Mouse (Mus musculus): Measurements from ENCODE around the gene Tmem253.

GRCm38 (mm10) chr14:52024133-52024532, 8.7 kb downstream of the Tmem253 start:
- TF ChIP-seq POLR2A (IDR thresholded peaks at IDR 0.05; ENCODE audit: insufficient read depth, low read depth, low read length) (no peak), CTCF (IDR thresholded peaks at IDR 0.05; ENCODE audit: insufficient read depth, low read depth, low read length) (no peak)

Data from olfactory bulb, adult 2 months (tissue).